Mouse (Mus musculus) cerebellum, adult 2 months (tissue): ENCODE data around the gene Grb10.

Experiments
- CTCF ChIP-seq: fragments of 200-500 bp; IDR thresholded peaks from 2 replicates; pipeline ENCODE4 v1.5.1; 2011; ENCODE audit warnings: low read depth, mild to moderate bottlenecking, control low read depth, low read length, moderate library complexity, borderline replicate concordance; ENCODE audit not compliant: insufficient read depth
- POLR2A ChIP-seq: fragments of 200-500 bp; IDR thresholded peaks from 2 replicates; pipeline ENCODE4 v1.6.1; 2011; ENCODE audit warnings: low read length, control low read depth, borderline replicate concordance; ENCODE audit not compliant: insufficient read depth

DNA sequence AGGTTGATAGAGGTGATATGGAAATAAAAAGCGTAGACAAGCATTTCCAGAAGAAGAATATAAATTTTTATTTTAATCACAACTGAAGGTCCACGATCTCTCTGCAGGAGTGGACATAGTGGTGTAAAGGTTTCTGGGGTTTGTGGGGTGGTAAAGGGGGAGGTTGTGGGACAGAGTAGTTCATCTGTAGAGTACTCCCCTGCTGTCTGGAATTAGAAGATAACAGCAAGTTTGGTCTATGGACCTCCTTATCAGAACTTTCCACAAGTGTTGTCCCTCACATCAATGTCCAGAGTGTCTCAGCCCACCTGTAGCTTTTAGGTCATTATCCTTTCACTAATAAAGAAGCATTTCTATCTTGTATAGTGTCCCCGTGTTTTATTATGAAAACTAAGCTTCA is 43.2 kb upstream of the Grb10 start:
- TF ChIP-seq CTCF (no peak), POLR2A (no peak)
